Mouse (Mus musculus): ENCODE measurements at regions not wholly inside any gene's neighbourhood (a gene's known extent, or its start where the extent isn't known, plus 50 kb on each side); places are given as distances from the start of the nearest gene placed in this dataset.
A peak's percentile ranks its signal among the peaks of the same experiment; 100 is the strongest.

DNA sequence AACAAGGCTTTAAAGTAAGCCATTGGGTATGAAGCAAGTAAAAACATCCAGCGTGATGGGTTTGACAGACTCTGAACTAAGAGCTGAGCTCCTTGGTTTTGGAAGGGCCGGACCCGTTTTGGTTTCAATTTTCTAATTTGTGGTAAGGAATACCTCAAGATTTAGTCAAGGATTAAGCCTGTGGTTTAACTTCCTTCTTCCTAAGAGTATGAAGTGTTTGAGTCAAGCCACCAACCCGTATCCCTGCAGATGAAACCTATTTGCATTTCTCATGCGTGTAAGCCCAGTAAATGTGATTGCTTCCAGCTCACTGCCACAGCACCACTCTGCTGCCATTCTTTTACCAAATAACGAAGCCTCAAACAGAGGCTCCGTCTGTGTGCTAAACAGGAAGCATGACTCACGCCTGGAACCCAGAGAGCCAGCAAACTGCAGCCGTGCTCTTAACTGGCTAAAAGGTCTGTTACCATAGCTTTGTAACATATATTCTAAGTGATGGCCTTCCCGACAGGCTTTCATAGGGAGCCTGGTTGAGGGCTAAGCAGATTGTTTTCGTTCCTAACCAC, 149.7 kb downstream of the Etv1 start:
- peak; percentile 14 to 27 for DNase-seq (ENCODE audit: low spot score in 2 of 2)

DNA sequence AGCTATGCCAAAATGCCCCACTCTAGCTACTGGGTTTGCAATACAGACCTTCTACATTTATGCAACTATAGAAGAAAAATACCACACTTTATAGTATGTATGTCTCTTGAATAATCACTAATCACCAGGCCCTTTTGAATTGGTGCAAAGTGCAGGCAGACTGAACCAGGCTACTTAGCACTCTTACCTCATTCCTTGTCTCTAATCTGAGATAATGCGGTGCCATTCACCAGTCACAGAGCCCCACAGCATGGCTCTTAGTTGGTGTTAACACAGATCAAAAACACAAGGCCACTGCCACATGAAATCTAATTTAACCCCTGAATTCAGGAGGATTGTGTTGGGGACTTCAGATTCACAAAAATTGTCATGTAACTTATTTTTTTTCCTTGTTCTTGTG, 150.5 kb downstream of the Etv1 start:
- no peak for DNase-seq (ENCODE audit: low spot score in 2 of 2)

DNA sequence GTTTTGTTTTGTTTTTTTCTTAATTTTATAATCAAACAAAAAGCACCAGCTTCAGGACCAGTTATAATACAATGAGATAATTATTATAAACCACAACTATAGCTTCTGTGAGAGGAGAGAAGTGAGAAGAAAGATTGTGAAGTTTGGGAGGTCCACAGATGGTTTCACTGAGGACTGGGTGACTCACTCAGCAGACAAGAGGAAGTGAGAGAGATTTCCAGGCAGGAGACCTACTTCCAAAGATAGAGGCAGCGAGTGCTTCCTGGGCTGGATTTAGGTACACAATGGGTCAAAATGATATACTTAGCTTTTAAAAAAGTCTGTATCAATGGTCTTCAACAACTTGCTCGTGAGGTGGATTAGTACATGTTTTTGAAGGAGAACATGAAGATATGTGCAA, 152.6 kb downstream of the Etv1 start:
- no peak for DNase-seq (ENCODE audit: low spot score in 2 of 2)

DNA sequence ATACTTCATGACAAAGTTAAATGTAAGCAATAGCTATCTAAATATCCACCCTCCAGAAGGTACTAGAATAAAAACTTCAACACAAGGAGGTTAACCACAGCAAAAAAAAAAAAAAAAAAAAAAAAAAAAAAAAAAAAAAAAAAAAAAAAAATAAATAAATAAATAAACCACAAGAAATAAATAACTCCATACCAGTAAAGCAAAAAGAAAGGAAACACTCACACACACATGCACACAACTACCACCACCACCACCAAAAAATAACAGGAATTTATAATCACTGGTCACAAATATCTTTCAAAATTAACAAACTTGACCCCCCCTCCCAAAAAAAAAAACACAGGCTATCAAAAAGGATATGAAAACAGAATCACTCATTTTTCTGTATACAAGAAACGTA, 180.4 kb downstream of the Etv1 start:
- no peak for DNase-seq (ENCODE audit: low spot score in 2 of 2)

DNA sequence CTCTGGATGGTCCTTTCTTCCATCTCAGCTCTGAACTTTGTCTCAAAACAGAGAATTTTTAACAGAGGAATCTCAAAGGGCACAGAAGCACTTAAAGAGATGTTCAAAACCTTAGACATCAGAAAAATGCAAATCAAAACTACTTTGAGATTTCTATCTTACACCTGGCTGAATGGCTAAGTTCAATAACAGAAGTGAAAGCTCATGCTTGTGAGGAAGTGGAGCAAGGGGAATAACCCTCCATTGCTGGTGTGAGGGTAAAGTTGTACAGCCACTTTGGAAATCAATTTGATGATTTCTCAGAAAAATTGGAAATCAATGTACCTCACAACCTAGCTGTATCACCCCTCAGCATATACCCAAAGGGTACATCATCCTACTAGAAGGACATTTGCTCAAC, 183.1 kb downstream of the Etv1 start:
- DNase-seq (ENCODE audit: low spot score in 2 of 2): no peak

DNA sequence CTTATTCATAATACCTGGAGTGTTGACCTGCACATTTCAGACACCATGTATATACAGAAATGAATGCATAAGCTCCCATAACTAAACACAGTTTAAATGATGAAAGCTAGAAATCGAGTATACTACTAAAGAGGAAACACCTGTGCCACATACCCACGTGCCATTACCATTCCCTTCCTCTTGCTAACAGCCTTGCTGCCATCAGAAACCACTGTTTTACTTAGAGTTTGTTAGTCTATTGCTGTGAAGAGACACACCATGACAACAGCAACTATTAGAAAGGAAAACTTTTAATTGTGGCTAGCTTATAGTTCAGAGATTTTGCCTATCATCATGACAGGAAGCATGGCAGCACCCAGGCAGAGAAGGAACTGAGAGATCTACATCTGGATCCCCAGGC, 191.2 kb downstream of the Etv1 start:
- no peak for DNase-seq (ENCODE audit: low spot score in 2 of 2)

DNA sequence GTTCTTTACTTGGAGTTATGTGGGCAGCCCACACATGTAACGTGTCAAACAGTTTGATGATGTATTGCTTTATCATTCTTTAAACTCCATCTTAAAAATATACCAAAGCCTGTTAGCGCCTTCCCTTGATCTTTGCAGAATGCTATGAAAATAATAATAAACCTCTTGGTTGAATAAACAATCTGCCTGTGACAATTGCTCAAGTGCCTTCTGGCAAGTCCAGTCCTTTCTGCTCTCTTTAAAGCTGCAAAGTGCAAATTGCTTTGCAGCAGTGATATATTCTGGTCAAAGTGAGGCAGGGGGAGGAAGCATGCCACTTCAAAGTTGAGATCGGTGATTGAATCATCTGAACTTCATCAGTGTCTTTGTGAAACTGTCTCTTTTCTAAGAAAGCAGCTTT, 193.0 kb downstream of the Etv1 start:
- no peak for DNase-seq (ENCODE audit: low spot score in 2 of 2)

DNA sequence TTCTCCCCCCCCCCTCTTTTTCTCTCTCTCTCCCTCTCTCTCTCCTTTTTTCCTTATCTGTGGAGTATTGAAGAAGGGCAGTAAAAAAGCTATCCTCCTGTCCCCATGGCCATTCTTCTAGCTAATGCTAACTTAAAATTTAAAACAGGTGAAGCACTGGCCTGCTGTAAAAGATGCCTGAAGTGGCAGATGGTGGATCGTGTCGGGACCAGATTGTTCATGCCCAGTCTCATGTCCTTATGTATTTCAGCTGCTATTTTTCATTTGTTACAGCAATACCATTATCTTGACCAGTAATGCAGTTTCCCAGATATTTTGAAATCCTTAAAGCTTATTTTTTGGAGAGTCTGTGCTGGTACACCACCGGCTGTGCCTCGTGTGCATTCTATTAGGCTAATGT, 196.3 kb downstream of the Etv1 start:
- no peak for DNase-seq (ENCODE audit: low spot score in 2 of 2)

DNA sequence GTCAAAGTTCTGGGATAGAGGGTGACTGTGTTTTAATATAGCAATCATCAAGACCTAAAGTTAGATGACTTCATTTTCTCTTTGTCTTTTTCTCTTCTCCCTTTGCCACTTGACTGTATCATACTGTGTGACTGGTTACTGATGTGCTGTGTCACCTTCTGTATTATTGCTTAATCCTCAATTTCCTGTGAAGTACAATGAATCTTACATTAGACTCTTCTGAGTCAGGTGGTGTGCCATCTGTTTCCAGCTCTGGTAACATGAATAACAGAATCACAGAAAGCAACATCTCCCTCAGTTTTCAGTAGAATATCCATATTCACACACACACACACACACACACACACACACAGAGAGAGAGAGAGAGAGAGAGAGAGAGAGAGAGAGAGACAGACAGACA, 203.2 kb downstream of the Etv1 start:
- DNase-seq (ENCODE audit: low spot score in 2 of 2): no peak

DNA sequence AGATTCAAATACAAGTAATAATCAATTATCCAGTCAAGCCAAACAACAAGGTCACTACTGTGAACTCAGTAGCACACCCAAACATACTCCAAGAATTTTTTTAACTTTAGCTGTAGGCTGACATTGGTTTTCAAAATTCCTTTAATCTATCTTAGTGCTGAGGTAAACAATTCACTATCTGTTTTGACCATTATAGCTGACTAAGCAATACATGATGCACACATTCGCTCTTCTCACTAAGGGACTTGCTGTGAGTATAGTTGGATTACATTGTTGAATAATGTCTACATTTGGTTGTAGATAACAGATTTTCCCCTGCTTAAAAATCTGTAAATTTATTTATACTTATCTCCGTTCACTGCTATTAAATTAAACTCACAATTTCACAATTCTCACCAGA, 206.7 kb downstream of the Etv1 start:
- DNase-seq (ENCODE audit: low spot score in 2 of 2): no peak

DNA sequence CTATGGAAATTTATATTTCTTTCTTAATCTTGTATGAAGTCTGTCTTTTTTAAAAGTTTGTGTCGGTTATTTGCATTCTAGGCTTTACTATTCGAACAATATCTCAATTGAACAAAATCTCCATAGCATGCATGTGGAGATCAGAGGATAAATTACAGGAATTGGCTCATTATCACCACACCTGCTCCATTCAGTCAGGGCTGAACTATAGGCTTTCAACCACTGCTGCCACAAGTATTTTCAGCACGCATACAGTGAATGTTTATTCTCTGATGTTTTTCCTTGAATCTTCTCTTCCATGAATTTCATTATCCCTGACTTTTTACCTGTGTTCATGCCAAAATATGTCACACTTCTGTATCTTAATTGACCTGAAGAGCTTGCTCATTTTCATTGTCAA, 207.2 kb downstream of the Etv1 start:
- no peak for DNase-seq (ENCODE audit: low spot score in 2 of 2)

DNA sequence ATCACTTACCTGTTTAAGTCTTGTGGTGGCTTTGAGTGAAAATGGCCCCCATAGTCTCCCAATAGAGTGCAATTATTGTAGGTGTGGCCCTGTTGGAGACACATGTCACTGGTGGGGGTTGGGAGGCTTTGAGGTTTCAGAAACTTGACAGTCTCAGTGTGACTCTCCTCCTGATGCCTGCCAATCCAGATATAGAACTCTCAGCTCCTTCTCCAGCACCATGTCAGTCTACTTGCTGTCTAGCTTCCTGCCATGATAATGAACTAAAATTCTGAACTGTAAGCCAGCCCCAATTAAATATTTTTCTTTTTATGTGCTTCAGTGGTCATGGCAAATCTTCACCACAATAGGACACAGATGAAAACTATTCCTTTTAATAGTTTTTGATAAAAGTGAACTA, 208.1 kb downstream of the Etv1 start:
- no peak for DNase-seq (ENCODE audit: low spot score in 2 of 2)

DNA sequence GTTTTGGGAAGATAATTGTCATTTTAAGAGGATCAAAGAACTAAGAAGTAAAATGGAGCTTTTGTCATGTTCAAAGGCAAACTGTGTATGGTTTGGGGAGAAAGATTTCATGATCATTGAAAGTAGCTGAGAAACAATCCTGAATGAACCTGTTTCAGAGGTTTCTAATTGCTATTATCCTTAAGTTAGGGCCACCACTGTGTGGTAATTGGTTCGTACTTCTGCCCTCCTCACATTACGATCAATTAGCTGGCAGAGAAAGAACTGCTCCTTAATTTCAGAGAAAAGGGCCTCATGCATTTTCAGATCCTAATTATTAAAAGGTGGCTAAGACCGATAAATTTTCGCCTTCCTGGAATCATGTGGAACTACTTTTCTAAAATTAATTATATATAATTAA, 208.6 kb downstream of the Etv1 start:
- no peak for DNase-seq (ENCODE audit: low spot score in 2 of 2)

DNA sequence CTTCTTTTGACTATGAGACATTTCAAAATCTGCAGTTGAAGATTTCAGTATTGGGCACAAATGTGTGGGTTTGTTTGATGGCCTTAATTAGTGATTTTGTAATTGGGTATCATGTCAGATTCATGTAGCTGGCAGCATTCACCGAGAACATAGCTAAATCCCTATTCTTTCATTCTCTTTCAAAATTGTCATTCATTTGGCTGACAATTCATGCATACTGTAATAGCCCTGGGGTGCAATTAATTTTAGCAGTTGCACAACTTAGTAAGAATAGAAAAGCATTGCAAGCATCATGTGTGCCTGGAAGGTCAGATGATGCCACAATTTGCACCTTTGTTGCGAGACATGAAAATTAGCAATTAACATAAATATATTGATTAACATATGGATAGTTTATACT, 248.0 kb downstream of the Etv1 start:
- no peak for DNase-seq (ENCODE audit: low spot score in 2 of 2)

DNA sequence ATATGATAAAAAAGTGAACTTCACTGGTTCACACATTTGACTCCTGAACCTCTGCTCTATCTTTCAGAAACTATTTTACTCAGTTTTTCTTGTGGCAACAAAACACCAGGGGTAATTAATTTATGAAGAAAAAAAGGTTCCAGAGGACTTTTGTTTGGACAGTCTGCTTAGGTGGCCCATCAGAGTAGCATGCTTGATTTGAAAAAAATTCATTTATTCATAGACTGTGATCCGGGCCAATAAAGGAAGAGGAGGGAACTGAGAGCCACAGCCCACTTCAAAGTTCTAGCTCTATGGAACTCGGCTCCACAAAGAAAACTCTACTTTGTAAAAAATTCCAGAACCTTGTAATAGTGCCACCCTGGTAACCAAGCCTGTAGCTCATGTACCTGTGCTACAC, 248.8 kb downstream of the Etv1 start:
- DNase-seq (ENCODE audit: low spot score in 2 of 2): no peak

DNA sequence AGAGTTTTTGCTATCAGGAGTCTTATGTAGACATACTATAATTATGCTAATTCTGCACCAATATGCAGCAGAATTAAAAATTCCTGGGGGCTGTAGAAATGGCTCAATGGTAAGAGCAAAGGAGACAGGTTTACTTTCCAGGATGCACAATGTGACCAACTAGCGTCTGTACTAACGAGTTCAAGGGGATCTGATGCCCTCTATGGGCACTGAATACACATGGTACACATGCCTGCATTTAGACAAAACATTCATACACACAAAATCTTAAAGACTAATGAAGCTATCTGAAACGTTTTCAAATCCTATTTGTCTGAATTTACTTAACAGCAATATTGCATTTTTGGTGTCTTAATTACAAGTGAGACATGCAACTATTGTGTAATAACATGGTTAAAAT, 254.8 kb downstream of the Etv1 start:
- no peak for DNase-seq (ENCODE audit: low spot score in 2 of 2)

DNA sequence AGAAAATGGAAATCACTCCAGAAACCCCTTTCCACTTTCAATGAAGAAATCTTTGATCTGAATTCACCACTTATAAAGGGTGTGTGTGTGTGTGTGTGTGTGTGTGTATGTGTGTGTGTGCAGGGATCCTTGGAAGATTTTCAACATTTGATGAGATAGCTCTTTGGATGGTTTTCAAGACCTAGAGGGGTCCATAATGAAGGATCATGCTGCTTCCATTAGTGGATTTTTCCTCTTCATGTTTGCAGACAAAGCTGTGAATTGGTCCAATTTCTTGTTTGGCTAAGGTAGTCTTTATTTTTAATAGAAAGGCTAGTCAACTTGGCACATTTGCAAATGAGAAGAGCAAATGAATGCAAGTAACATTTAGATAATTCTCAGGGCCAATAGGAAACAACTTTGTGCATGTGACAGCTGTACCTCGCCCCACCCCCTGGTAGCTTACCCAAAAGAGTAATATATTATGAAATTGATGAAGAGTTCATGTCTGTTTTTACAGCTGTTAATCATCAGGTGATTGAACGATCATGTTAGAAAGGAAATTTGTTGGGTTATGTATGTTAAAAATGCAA, 257.4 kb downstream of the Etv1 start:
- no peak for DNase-seq (ENCODE audit: low spot score in 2 of 2)

DNA sequence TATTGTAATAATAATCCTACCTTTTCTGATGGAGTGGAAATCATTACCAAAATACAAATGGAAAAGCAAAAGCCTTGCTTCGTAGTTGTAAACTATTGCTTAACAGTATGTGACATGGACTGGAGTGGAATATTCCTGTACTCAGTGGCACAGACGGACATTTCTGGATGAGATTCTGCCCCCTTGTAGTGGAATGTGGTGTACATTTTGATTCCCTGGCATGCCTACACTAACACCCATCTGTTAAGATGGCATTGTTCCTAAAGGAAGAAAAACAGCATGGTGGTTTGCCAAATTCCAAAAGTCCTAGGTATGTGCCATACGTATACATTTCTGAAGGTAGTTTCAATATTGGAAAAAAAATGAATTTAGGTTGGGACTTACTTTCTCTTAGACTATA, 258.9 kb downstream of the Etv1 start:
- peak in 1 of 2 experiments; percentile 26 for DNase-seq (ENCODE audit: low spot score in 2 of 2)

DNA sequence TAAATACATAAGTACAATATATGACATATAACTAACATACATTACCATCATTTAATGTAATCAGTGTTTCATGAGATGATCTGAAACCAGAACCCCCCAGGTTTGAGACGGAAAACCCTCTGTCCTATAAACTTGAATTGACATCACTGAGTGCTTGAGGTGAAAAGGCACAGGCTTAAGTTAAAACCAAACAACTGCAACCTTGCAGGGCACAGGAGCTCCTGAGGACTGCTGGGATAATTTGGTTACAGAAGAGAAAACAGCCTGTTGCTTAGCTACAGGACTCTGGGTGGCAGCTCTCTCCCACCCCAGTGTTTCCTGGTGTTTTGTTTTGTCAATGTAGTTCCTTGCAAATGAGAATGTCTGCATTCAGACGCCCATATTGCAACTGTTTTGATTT, 259.5 kb downstream of the Etv1 start:
- no peak for DNase-seq (ENCODE audit: low spot score in 2 of 2)

DNA sequence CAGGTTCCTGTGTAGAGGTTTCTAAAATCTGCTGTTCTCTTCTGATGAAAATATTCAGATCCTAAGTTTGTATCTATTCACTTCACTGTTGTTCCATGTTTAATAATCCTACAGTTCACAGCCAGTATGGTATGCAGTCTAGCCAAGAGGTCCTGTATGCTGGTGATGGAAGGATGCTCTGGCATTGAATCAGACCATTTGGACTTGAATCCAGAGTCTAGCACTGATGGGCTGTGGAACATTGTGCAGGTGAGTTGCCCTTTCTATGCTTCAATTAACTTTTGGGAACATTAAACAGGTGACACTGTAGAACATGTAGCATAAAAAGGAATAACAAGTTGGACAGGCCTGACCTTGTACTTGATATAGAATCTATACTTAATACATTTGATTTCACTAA, 267.9 kb downstream of the Etv1 start:
- DNase-seq (ENCODE audit: low spot score in 2 of 2): no peak

DNA sequence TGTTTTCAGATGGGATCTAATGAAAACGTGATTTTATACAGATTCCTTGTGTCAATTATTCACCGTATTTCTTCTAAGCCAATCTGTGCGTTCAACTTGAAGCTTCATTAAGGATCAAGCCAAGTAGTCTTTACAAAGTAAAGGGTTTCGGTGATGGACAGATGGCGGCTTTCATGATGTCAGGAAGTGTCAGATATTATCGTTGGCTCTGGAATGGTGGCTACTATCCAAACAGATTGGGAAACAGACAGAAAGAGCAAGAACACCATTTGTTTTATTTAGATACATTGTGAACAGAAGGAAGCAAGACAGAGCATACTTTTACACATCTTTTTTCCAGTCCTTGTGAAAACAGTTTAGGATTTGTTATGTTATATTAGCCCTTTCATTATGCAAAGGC, 269.3 kb downstream of the Etv1 start:
- peak in 1 of 2 experiments; percentile 15 for DNase-seq (ENCODE audit: low spot score in 2 of 2)

DNA sequence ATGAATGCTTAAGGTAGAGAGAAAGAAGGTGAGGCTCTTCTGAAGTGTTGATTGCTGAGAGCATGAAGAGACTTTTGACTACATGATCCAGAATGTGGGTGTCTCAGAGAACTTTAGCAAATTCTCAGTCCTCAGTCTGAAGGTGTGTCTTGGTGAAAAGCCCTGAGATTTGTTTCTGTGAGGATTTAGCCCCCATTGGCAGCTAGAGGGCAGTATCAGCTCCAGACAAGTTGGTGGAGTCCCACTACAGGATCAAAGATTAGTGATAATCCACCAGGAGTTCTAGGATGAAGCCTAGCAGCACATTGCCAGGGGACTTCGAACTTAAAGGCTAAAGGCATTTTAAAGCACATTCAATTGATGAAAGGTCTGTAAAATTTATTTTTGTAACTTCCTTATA, 269.8 kb downstream of the Etv1 start:
- DNase-seq (ENCODE audit: low spot score in 2 of 2): no peak

DNA sequence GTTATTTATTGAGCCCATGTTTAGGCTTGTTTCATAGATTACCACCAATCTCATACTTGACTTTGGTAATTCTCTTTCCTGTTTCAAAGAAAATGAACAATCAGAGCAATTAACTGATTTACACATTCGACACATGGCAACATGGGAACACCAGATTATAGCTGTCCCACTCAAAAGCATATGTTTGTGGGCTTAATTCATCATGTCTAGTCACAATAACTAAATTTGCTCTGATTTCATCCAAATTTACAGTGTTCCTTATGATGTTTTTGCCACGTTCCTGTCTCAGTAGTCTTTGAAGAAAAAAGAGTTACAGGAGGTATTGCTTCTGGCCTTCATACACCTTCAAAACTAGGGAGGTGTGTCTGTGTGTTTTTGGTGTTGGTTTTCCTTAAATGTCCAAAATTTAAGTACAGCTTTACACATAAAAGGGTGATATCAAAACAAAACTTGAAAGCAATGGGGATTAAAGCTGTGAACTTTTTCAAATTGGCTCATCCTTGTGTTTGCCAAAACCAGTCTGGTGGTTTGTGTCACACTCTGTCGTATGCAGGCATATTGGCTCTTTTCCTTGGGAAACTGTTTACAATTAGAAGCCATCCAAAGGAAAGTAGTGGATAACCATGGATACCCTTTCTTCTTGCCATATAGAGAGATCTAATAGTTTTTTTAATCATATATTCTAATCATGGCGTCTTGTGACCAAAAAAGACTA, 291.3 kb downstream of the Etv1 start:
- no peak for DNase-seq (ENCODE audit: low spot score in 2 of 2)
